Mouse (Mus musculus) hindbrain, embryonic 13.5 days (tissue): ENCODE data around the gene Scnm1. TPM values are rescaled to one million over a fixed set of nuclear protein-coding genes. Genes with fewer than 3 reads are reported as not detected.

Experiments used
- ATAC-seq: fragments of 200-750 bp; cut with Nextera tagmentation; 2 replicates; pipeline ENCODE4 v1.8.0; 2017; ENCODE audit warnings: moderate TSS enrichment; ENCODE audit not compliant: low FRiP score
- H3K27ac ChIP-seq: fragments of 300-500 bp; sonication (generic); 2 replicates; pipeline ENCODE4 v1.5.1; 2015; ENCODE audit warnings: inconsistent platforms, mild to moderate bottlenecking, moderate library complexity
- H3K27me3 ChIP-seq: fragments of 300-500 bp; sonication (generic); 2 replicates; pipeline ENCODE4 v1.6.1; 2015; ENCODE audit warnings: mild to moderate bottlenecking, inconsistent platforms
- H3K36me3 ChIP-seq: fragments of 300-500 bp; sonication (generic); 2 replicates; pipeline ENCODE4 v1.6.1; 2015; ENCODE audit warnings: mild to moderate bottlenecking, inconsistent platforms
- H3K4me1 ChIP-seq: fragments of 300-500 bp; sonication (generic); replicated peaks from 2 replicates; pipeline ENCODE4 v1.6.1; 2015; ENCODE audit warnings: inconsistent platforms
- H3K4me2 ChIP-seq: fragments of 300-500 bp; sonication (generic); 2 replicates; pipeline ENCODE4 v1.6.1; 2015; ENCODE audit warnings: inconsistent platforms, mild to moderate bottlenecking, moderate library complexity
- H3K4me3 ChIP-seq: fragments of 300-500 bp; sonication (generic); 2 replicates; pipeline ENCODE4 v1.5.1; 2015; ENCODE audit warnings: mild to moderate bottlenecking, inconsistent platforms
- H3K9ac ChIP-seq: fragments of 300-500 bp; sonication (generic); 2 replicates; pipeline ENCODE4 v1.6.1; 2015; ENCODE audit warnings: mild to moderate bottlenecking, inconsistent platforms
- H3K9me3 ChIP-seq: fragments of 300-500 bp; sonication (generic); 2 replicates; pipeline ENCODE4 v1.6.1; 2016; ENCODE audit warnings: inconsistent platforms
- WGBS: fragments of 180-500 bp; shearing (Covaris S2); methylation state at CpG from one replicate; pipeline ENCODE4 v1.1.7; 2015; 5-methylcytosine and 5-hydroxymethylcytosine counted together
- polyA plus RNA-seq: library from polyadenylated mRNA; unstranded; fragments of >200 nt; fragmentation: Nextera tagmentation; extraction: Ambion mirVana; gene quantifications from 2 replicates; pipeline ENCODE4 v1.2.1, GENCODE M21; 2015

The Scnm1 gene
- 95.9 and 97.1 TPM in 2 replicates for polyA plus RNA-seq

GRCm38 (mm10) chr3:95133680-95134101 is at the start of gene Scnm1, which contains the start of gene Lysmd1:
TSS of gene Scnm1 (minus strand) at chr3:95134011.
TSS of gene Lysmd1 (plus strand) at chr3:95134088.
- H3K27me3 ChIP-seq, result no peaks in the 10 kb centered on the region
- under 1% methylated on average over 20 of the region's 20 CpGs for WGBS
- H3K9me3 ChIP-seq, result no peaks in the 10 kb centered on the region
- peak within 1 kb of the TSS; percentile 86 for H3K27ac ChIP-seq
- peak; percentile 92 for ATAC-seq
- peak within 1 kb of the TSS; percentile 86 for H3K4me2 ChIP-seq
- peak within 1 kb of the TSS; percentile 88 for H3K9ac ChIP-seq
- peaks cover 24% of the 10 kb centered on the region for H3K36me3 ChIP-seq
- H3K4me1 ChIP-seq, result peaks cover 29% of the 10 kb centered on the region
- H3K4me3 ChIP-seq, result peak within 1 kb of the TSS; percentile 67

GRCm38 (mm10) chr3:95181841-95182240 is 48.0 kb upstream of the Scnm1 start:
- no peak for ATAC-seq
- WGBS, result 67% methylated on average over 1 of the region's 1 CpGs
- no peaks in the 10 kb centered on the region for H3K27me3 ChIP-seq
- H3K4me3 ChIP-seq, result no peak overlapping the region
- no peaks in the 10 kb centered on the region for H3K4me1 ChIP-seq
- no peaks in the 10 kb centered on the region for H3K9me3 ChIP-seq
- H3K4me2 ChIP-seq, result no peak overlapping the region
- no peak overlapping the region for H3K27ac ChIP-seq
- H3K9ac ChIP-seq, result no peak overlapping the region
- peaks cover 32% of the 10 kb centered on the region for H3K36me3 ChIP-seq

- H3K27ac ChIP-seq, result no peak overlapping the region
- H3K4me1 ChIP-seq, result no peaks in the 10 kb centered on the region
- 71% methylated on average over 3 of the region's 3 CpGs for WGBS
Measured at GRCm38 (mm10) chr3:95179890-95180289, 46.1 kb upstream of the Scnm1 start.

GRCm38 (mm10) chr3:95178948-95179347 is 45.1 kb upstream of the Scnm1 start:
- WGBS, result 92% methylated on average over 5 of the region's 5 CpGs
- H3K4me2 ChIP-seq, result no peak overlapping the region
- H3K27me3 ChIP-seq, result no peaks in the 10 kb centered on the region
- H3K4me3 ChIP-seq, result no peak overlapping the region
- H3K36me3 ChIP-seq, result peaks cover 14% of the 10 kb centered on the region
- ATAC-seq, result no peak
- no peak overlapping the region for H3K27ac ChIP-seq
- no peak overlapping the region for H3K9ac ChIP-seq
- peaks cover 2% of the 10 kb centered on the region for H3K4me1 ChIP-seq
- H3K9me3 ChIP-seq, result no peaks in the 10 kb centered on the region

More at GRCm38 (mm10) chr3:95179890-95180289, 46.1 kb upstream of the Scnm1 start:
- H3K9ac ChIP-seq, result no peak overlapping the region
- no peaks in the 10 kb centered on the region for H3K27me3 ChIP-seq
- no peak overlapping the region for H3K4me2 ChIP-seq
- H3K9me3 ChIP-seq, result no peaks in the 10 kb centered on the region
- ATAC-seq, result no peak
- no peak overlapping the region for H3K4me3 ChIP-seq
- peaks cover 20% of the 10 kb centered on the region for H3K36me3 ChIP-seq

- H3K27ac ChIP-seq, result no peak overlapping the region
- no peak for ATAC-seq
- no peaks in the 10 kb centered on the region for H3K9me3 ChIP-seq
- H3K4me1 ChIP-seq, result peaks cover 16% of the 10 kb centered on the region
- H3K4me3 ChIP-seq, result no peak overlapping the region
- H3K9ac ChIP-seq, result no peak overlapping the region
- no peak overlapping the region for H3K4me2 ChIP-seq
- 81% methylated on average over 6 of the region's 6 CpGs for WGBS
- peaks cover 7% of the 10 kb centered on the region for H3K27me3 ChIP-seq
- H3K36me3 ChIP-seq, result peaks cover 16% of the 10 kb centered on the region
Measured at GRCm38 (mm10) chr3:95177583-95177982, 43.8 kb upstream of the Scnm1 start.

- no peaks in the 10 kb centered on the region for H3K9me3 ChIP-seq
- no peak overlapping the region for H3K9ac ChIP-seq
- peaks cover 27% of the 10 kb centered on the region for H3K36me3 ChIP-seq
- H3K4me3 ChIP-seq, result no peak overlapping the region
- no peak for ATAC-seq
- peaks cover 18% of the 10 kb centered on the region for H3K27me3 ChIP-seq
- WGBS, result 66% methylated on average over 3 of the region's 3 CpGs
- H3K4me2 ChIP-seq, result no peak overlapping the region
- no peak overlapping the region for H3K27ac ChIP-seq
- H3K4me1 ChIP-seq, result peaks cover 21% of the 10 kb centered on the region
Measured at GRCm38 (mm10) chr3:95176500-95176899, 42.7 kb upstream of the Scnm1 start.

GRCm38 (mm10) chr3:95174011-95174592 is 40.3 kb upstream of the Scnm1 start:
- Histone ChIP-seq H3K36me3 (peaks cover 48% of the 10 kb centered on the region), H3K9me3 (no peaks in the 10 kb centered on the region), H3K27me3 (peaks cover 42% of the 10 kb centered on the region), H3K27ac (0 out of 2 replicates have a peak overlapping the region, but pooled peaks have one; percentile 26), H3K4me3 (no peak overlapping the region), H3K9ac (no peak overlapping the region), H3K4me1 (peaks cover 21% of the 10 kb centered on the region), H3K4me2 (peak overlapping the region; percentile 43; the same call in 1 of the 2 replicates)
- 5% methylated on average over 16 of the region's 16 CpGs for WGBS
- peak; percentile 33; the same call in 1 of the 2 replicates for ATAC-seq

GRCm38 (mm10) chr3:95173256-95173949 is 39.6 kb upstream of the Scnm1 start:
- Histone ChIP-seq H3K27me3 (peaks cover 49% of the 10 kb centered on the region), H3K36me3 (peaks cover 55% of the 10 kb centered on the region), H3K4me2 (peak overlapping the region; percentile 43), H3K9me3 (no peaks in the 10 kb centered on the region), H3K27ac (no peak overlapping the region), H3K9ac (peak overlapping the region; percentile 66), H3K4me1 (peaks cover 21% of the 10 kb centered on the region), H3K4me3 (peak overlapping the region; percentile 15)
- ATAC-seq, result 0 out of 2 replicates have a peak, but pooled peaks have one; percentile 9
- 6% methylated on average over 54 of the region's 58 CpGs for WGBS

- ATAC-seq, result no peak
- Histone ChIP-seq H3K4me1 (peaks cover 21% of the 10 kb centered on the region), H3K27ac (no peak overlapping the region), H3K4me2 (peak overlapping the region; percentile 43; the same call in 1 of the 2 replicates), H3K9me3 (no peaks in the 10 kb centered on the region), H3K27me3 (peaks cover 56% of the 10 kb centered on the region), H3K9ac (peak overlapping the region; percentile 66), H3K36me3 (peaks cover 63% of the 10 kb centered on the region), H3K4me3 (no peak overlapping the region; the same call in 1 of the 2 replicates)
- WGBS, result 19% methylated on average over 56 of the region's 84 CpGs
Measured at GRCm38 (mm10) chr3:95172526-95173255, 38.9 kb upstream of the Scnm1 start.

GRCm38 (mm10) chr3:95171105-95171504 is 37.3 kb upstream of the Scnm1 start:
- 82% methylated on average over 6 of the region's 6 CpGs for WGBS
- H3K9ac ChIP-seq, result no peak overlapping the region; the same call in 1 of the 2 replicates
- H3K4me1 ChIP-seq, result peaks cover 21% of the 10 kb centered on the region
- no peak overlapping the region for H3K4me3 ChIP-seq
- no peaks in the 10 kb centered on the region for H3K9me3 ChIP-seq
- ATAC-seq, result no peak
- H3K4me2 ChIP-seq, result no peak overlapping the region
- H3K36me3 ChIP-seq, result peaks cover 78% of the 10 kb centered on the region
- peaks cover 67% of the 10 kb centered on the region for H3K27me3 ChIP-seq
- H3K27ac ChIP-seq, result no peak overlapping the region

GRCm38 (mm10) chr3:95169996-95170395 is 36.2 kb upstream of the Scnm1 start:
- no peak for ATAC-seq
- WGBS, result 92% methylated on average over 10 of the region's 10 CpGs

GRCm38 (mm10) chr3:95164840-95165239 is 31.0 kb upstream of the Scnm1 start:
- Histone ChIP-seq H3K4me1 (peaks cover 38% of the 10 kb centered on the region), H3K27me3 (peaks cover 33% of the 10 kb centered on the region), H3K27ac (no peak overlapping the region), H3K36me3 (peaks cover 60% of the 10 kb centered on the region), H3K9me3 (no peaks in the 10 kb centered on the region), H3K9ac (peak overlapping the region; percentile 96; the same call in 1 of the 2 replicates), H3K4me2 (no peak overlapping the region; the same call in 1 of the 2 replicates), H3K4me3 (no peak overlapping the region)
- 90% methylated on average over 5 of the region's 5 CpGs for WGBS
- no peak for ATAC-seq

More at GRCm38 (mm10) chr3:95169996-95170395, 36.2 kb upstream of the Scnm1 start:
- H3K4me3 ChIP-seq, result no peak overlapping the region
- H3K9ac ChIP-seq, result no peak overlapping the region
- H3K36me3 ChIP-seq, result peaks cover 87% of the 10 kb centered on the region
- H3K27me3 ChIP-seq, result peaks cover 67% of the 10 kb centered on the region
- H3K9me3 ChIP-seq, result no peaks in the 10 kb centered on the region
- H3K27ac ChIP-seq, result no peak overlapping the region
- no peak overlapping the region for H3K4me2 ChIP-seq
- peaks cover 24% of the 10 kb centered on the region for H3K4me1 ChIP-seq
